Mouse (Mus musculus) midbrain, postnatal 0 days (tissue): Measurements from ENCODE around the gene Filip1l. TPM values are rescaled to one million over a fixed set of nuclear protein-coding genes. Genes with fewer than 3 reads are reported as not detected.

Experiments
- ATAC-seq: fragments of 200-750 bp; cut with Nextera tagmentation; 2 replicates; pipeline ENCODE4 v1.8.0; 2017; ENCODE audit warnings: moderate number of reproducible peaks, mild to moderate bottlenecking, moderate TSS enrichment, moderate library complexity; ENCODE audit not compliant: low FRiP score
- DNase-seq: peaks from one replicate; pipeline ENCODE4 v3.0.0-alpha.2; 2015; ENCODE audit warnings: low spot score
- H3K27ac ChIP-seq: fragments of 300-500 bp; sonication (generic); 2 replicates; pipeline ENCODE4 v1.5.1; 2014; ENCODE audit warnings: low read depth, mild to moderate bottlenecking, low read length, mixed read lengths
- H3K27me3 ChIP-seq: fragments of 300-500 bp; sonication (generic); 2 replicates; pipeline ENCODE4 v1.6.1; 2014; ENCODE audit warnings: low read length, control low read depth, mixed read lengths; ENCODE audit not compliant: insufficient read depth
- H3K36me3 ChIP-seq: fragments of 300-500 bp; sonication (generic); 2 replicates; pipeline ENCODE4 v1.6.1; 2014; ENCODE audit warnings: low read length, control low read depth, mixed read lengths; ENCODE audit not compliant: insufficient read depth
- H3K4me1 ChIP-seq: fragments of 300-500 bp; sonication (generic); 2 replicates; pipeline ENCODE4 v1.6.1; 2014; ENCODE audit warnings: mild to moderate bottlenecking, control low read depth, antibody characterized with exemption, low read length, mixed read lengths; ENCODE audit not compliant: insufficient read depth
- H3K4me2 ChIP-seq: fragments of 300-500 bp; sonication (generic); 2 replicates; pipeline ENCODE4 v1.6.1; 2014; ENCODE audit warnings: low read depth, mild to moderate bottlenecking, low read length, mixed read lengths; ENCODE audit not compliant: poor library complexity, severe bottlenecking
- H3K4me3 ChIP-seq: fragments of 300-500 bp; sonication (generic); 2 replicates; pipeline ENCODE4 v1.5.1; 2014; ENCODE audit warnings: low read depth, mild to moderate bottlenecking, low read length, moderate library complexity
- H3K9ac ChIP-seq: fragments of 300-500 bp; sonication (generic); replicated peaks from 2 replicates; pipeline ENCODE4 v1.6.1; 2014; ENCODE audit warnings: mild to moderate bottlenecking, low read length, moderate library complexity, mixed read lengths; ENCODE audit not compliant: poor library complexity, severe bottlenecking
- H3K9me3 ChIP-seq: fragments of 300-500 bp; sonication (generic); 2 replicates; pipeline ENCODE4 v1.6.1; 2016; ENCODE audit warnings: low read length, control low read depth
- CTCF ChIP-seq: IDR thresholded peaks from 2 replicates; pipeline ENCODE4 v1.5.1; 2016; ENCODE audit warnings: antibody characterized with exemption, mild to moderate bottlenecking
- WGBS: fragments of 180-500 bp; shearing (Covaris S2); extraction: QIAGEN DNeasy Blood & Tissue Kit; methylation state at CpG from one replicate; pipeline ENCODE4 v1.1.7; 2014; 5-methylcytosine and 5-hydroxymethylcytosine counted together
- polyA plus RNA-seq: library from polyadenylated mRNA; unstranded; fragments of >200 nt; fragmentation: Nextera tagmentation; extraction: Ambion mirVana; gene quantifications from 2 replicates; pipeline ENCODE4 v1.2.1, GENCODE M21; 2015
- total RNA-seq: library from RNA; depleted of rRNA; stranded (reverse); fragments of >200 nt; gene quantifications from 2 replicates; pipeline ENCODE4 v1.2.3, GENCODE M21; 2014

Filip1l gene
- total and polyA plus RNA-seq, 2 experiments from 2014 or later = 1.9 to 2.2 TPM

- H3K36me3 ChIP-seq = no peaks in the 10 kb centered on the region
- H3K9ac ChIP-seq = no peak overlapping the region
- H3K4me1 ChIP-seq = no peaks in the 10 kb centered on the region
- DNase-seq (no peak), ATAC-seq (no peak)
- no peaks in the 10 kb centered on the region for H3K27me3 ChIP-seq
- 28% methylated on average over 2 of the region's 2 CpGs for WGBS
- H3K27ac ChIP-seq = no peak overlapping the region
- no peak for TF ChIP-seq CTCF
- H3K4me2 ChIP-seq = no peak overlapping the region
- H3K4me3 ChIP-seq = no peak overlapping the region
- no peaks in the 10 kb centered on the region for H3K9me3 ChIP-seq
Observed at GRCm38 (mm10) chr16:57502230-57502629, 149.3 kb downstream of the Filip1l start.

- H3K4me2 ChIP-seq = no peak overlapping the region
- no peak overlapping the region for H3K9ac ChIP-seq
- H3K27ac ChIP-seq = no peak overlapping the region
- DNase-seq (no peak), ATAC-seq (no peak)
- no peaks in the 10 kb centered on the region for H3K4me1 ChIP-seq
- H3K9me3 ChIP-seq = no peaks in the 10 kb centered on the region
- WGBS = 84% methylated on average over 5 of the region's 5 CpGs
- no peaks in the 10 kb centered on the region for H3K36me3 ChIP-seq
- H3K27me3 ChIP-seq = no peaks in the 10 kb centered on the region
- no peak for TF ChIP-seq CTCF
- no peak overlapping the region for H3K4me3 ChIP-seq
Observed at GRCm38 (mm10) chr16:57502761-57503160, 149.9 kb downstream of the Filip1l start.

- Histone ChIP-seq H3K27ac (no peak overlapping the region), H3K4me1 (no peaks in the 10 kb centered on the region), H3K36me3 (no peaks in the 10 kb centered on the region), H3K9ac (no peak overlapping the region), H3K9me3 (no peaks in the 10 kb centered on the region), H3K4me3 (no peak overlapping the region), H3K27me3 (no peaks in the 10 kb centered on the region), H3K4me2 (no peak overlapping the region)
- TF ChIP-seq CTCF = no peak
- ATAC-seq = no peak
- no peak for DNase-seq
- WGBS = 94% methylated on average over 4 of the region's 4 CpGs
Observed at GRCm38 (mm10) chr16:57504728-57505127, 151.8 kb downstream of the Filip1l start.

- Histone ChIP-seq H3K4me2 (no peak overlapping the region), H3K4me1 (no peaks in the 10 kb centered on the region), H3K27ac (no peak overlapping the region), H3K9ac (no peak overlapping the region), H3K36me3 (no peaks in the 10 kb centered on the region), H3K9me3 (no peaks in the 10 kb centered on the region), H3K4me3 (no peak overlapping the region), H3K27me3 (no peaks in the 10 kb centered on the region)
- ATAC-seq (no peak), DNase-seq (no peak)
- WGBS = 84% methylated on average over 6 of the region's 6 CpGs
- no peak for TF ChIP-seq CTCF
Observed at GRCm38 (mm10) chr16:57506133-57506532, 153.2 kb downstream of the Filip1l start.

- H3K4me2 ChIP-seq = no peak overlapping the region
- H3K9ac ChIP-seq = no peak overlapping the region
- H3K4me1 ChIP-seq = no peaks in the 10 kb centered on the region
- no peaks in the 10 kb centered on the region for H3K27me3 ChIP-seq
- no peak overlapping the region for H3K4me3 ChIP-seq
- TF ChIP-seq CTCF = no peak
- no peak for DNase-seq
- no peak for ATAC-seq
- no peaks in the 10 kb centered on the region for H3K36me3 ChIP-seq
- no peak overlapping the region for H3K27ac ChIP-seq
- WGBS = 84% methylated on average over 1 of the region's 1 CpGs
- no peaks in the 10 kb centered on the region for H3K9me3 ChIP-seq
Observed at GRCm38 (mm10) chr16:57508351-57508750, 155.5 kb downstream of the Filip1l start.

GRCm38 (mm10) chr16:57509099-57509498 lies 156.2 kb downstream of the Filip1l start:
- H3K27ac ChIP-seq = no peak overlapping the region
- H3K4me1 ChIP-seq = no peaks in the 10 kb centered on the region
- no peak overlapping the region for H3K4me2 ChIP-seq
- no peaks in the 10 kb centered on the region for H3K9me3 ChIP-seq
- H3K4me3 ChIP-seq = no peak overlapping the region
- no peaks in the 10 kb centered on the region for H3K36me3 ChIP-seq
- DNase-seq = no peak
- TF ChIP-seq CTCF = no peak
- ATAC-seq = no peak
- 94% methylated on average over 3 of the region's 3 CpGs for WGBS
- no peak overlapping the region for H3K9ac ChIP-seq
- H3K27me3 ChIP-seq = no peaks in the 10 kb centered on the region
